Mouse (Mus musculus) T-helper 1 cell (primary cell): Measurements from ENCODE around the gene Stxbp4.

Source experiments
- in situ Hi-C: fragments of 300-600 bp; cut with MboI, MseI; formaldehyde crosslinking; loops from one replicate; pipeline ENCODE4 v1.15.1; 2025; ENCODE audit warnings: high pct_unique_total_duplicates

The Stxbp4 gene

GRCm38 (mm10) chr11:90570646-90571259, 67.1 kb downstream of the Stxbp4 start:
- in situ Hi-C loops: no loop called here

GRCm38 (mm10) chr11:90558359-90559047, 79.4 kb downstream of the Stxbp4 start:
- in situ Hi-C loops: loop anchor here (5.0 kb wide), 1 partner anchor 49 kb away; no protein-coding TSS in a partner anchor

- in situ Hi-C loops: loop anchor here (5.0 kb wide), 1 partner anchor 51 kb away; no protein-coding TSS in a partner anchor
Observed at GRCm38 (mm10) chr11:90556517-90556916, 81.4 kb downstream of the Stxbp4 start.

GRCm38 (mm10) chr11:90553963-90554362, 83.9 kb downstream of the Stxbp4 start:
- in situ Hi-C loops: no loop called here

- in situ Hi-C loops: no loop called here
Observed at GRCm38 (mm10) chr11:90552303-90553201, 85.3 kb downstream of the Stxbp4 start.

GRCm38 (mm10) chr11:90548560-90548959, 89.3 kb downstream of the Stxbp4 start:
- in situ Hi-C loops: no loop called here

- in situ Hi-C loops: no loop called here
Observed at GRCm38 (mm10) chr11:90538636-90539263, 99.1 kb downstream of the Stxbp4 start.

- in situ Hi-C loops: no loop called here
Observed at GRCm38 (mm10) chr11:90525311-90525710, 112.6 kb downstream of the Stxbp4 start.

GRCm38 (mm10) chr11:90521040-90521439, 116.8 kb downstream of the Stxbp4 start:
- in situ Hi-C loops: no loop called here

- in situ Hi-C loops: no loop called here
Observed at GRCm38 (mm10) chr11:90517750-90518149, 120.1 kb downstream of the Stxbp4 start.

- in situ Hi-C loops: no loop called here
Observed at GRCm38 (mm10) chr11:90512538-90513219, 125.2 kb downstream of the Stxbp4 start.

- in situ Hi-C loops: no loop called here
Observed at GRCm38 (mm10) chr11:90501846-90502245, 136.0 kb downstream of the Stxbp4 start.

GRCm38 (mm10) chr11:90499918-90500317, 138.0 kb downstream of the Stxbp4 start:
- in situ Hi-C loops: no loop called here

GRCm38 (mm10) chr11:90498461-90498860, 139.4 kb downstream of the Stxbp4 start:
- in situ Hi-C loops: no loop called here

- in situ Hi-C loops: no loop called here
Observed at GRCm38 (mm10) chr11:90494981-90495380, 142.9 kb downstream of the Stxbp4 start.

- in situ Hi-C loops: no loop called here
Observed at GRCm38 (mm10) chr11:90492511-90492910, 145.4 kb downstream of the Stxbp4 start.

GRCm38 (mm10) chr11:90489166-90489565, 148.7 kb downstream of the Stxbp4 start:
- in situ Hi-C loops: no loop called here

- in situ Hi-C loops: no loop called here
Observed at GRCm38 (mm10) chr11:90487686-90488085, 150.2 kb downstream of the Stxbp4 start.

GRCm38 (mm10) chr11:90484750-90485637, 152.9 kb downstream of the Stxbp4 start:
- in situ Hi-C loops: no loop called here

- in situ Hi-C loops: no loop called here
Observed at GRCm38 (mm10) chr11:90483766-90484165, 154.1 kb downstream of the Stxbp4 start.
